Mouse (Mus musculus) lung, postnatal 0 days (tissue): ENCODE measurements around the gene Arhgef18. TPM values are rescaled to one million over a fixed set of nuclear protein-coding genes. Genes with fewer than 3 reads are reported as not detected.

Experiments used
- ATAC-seq: fragments of 200-750 bp; cut with Nextera tagmentation; 2 replicates; pipeline ENCODE4 v1.8.0; 2017; ENCODE audit warnings: moderate library complexity
- DNase-seq: peaks from one replicate; pipeline ENCODE4 v3.0.0-alpha.2; 2016; ENCODE audit warnings: low spot score
- H3K27ac ChIP-seq: fragments of 300-500 bp; sonication (generic); 2 replicates; pipeline ENCODE4 v1.5.1; 2014; ENCODE audit warnings: antibody characterized with exemption, mild to moderate bottlenecking, low read length, mixed read lengths
- H3K27me3 ChIP-seq: fragments of 300-500 bp; sonication (generic); replicated peaks from 2 replicates; pipeline ENCODE4 v1.6.1; 2014; ENCODE audit warnings: low read length, mixed read lengths; ENCODE audit not compliant: insufficient read depth
- H3K36me3 ChIP-seq: fragments of 300-500 bp; sonication (generic); 2 replicates; pipeline ENCODE4 v1.6.1; 2014; ENCODE audit warnings: low read length, mixed read lengths; ENCODE audit not compliant: insufficient read depth
- H3K4me1 ChIP-seq: fragments of 300-500 bp; sonication (generic); 2 replicates; pipeline ENCODE4 v1.6.1; 2014; ENCODE audit warnings: antibody characterized with exemption, low read depth, low read length, mixed read lengths; ENCODE audit not compliant: insufficient read depth
- H3K4me2 ChIP-seq: fragments of 300-500 bp; sonication (generic); replicated peaks from 2 replicates; pipeline ENCODE4 v1.6.1; 2014; ENCODE audit warnings: low read depth, mild to moderate bottlenecking, low read length, moderate library complexity, mixed read lengths
- H3K4me3 ChIP-seq: fragments of 300-500 bp; sonication (generic); 2 replicates; pipeline ENCODE4 v1.5.1; 2014; ENCODE audit warnings: low read depth, low read length
- H3K9ac ChIP-seq: fragments of 300-500 bp; sonication (generic); replicated peaks from 2 replicates; pipeline ENCODE4 v1.6.1; 2014; ENCODE audit warnings: low read depth, mild to moderate bottlenecking
- H3K9me3 ChIP-seq: fragments of 300-500 bp; sonication (generic); 2 replicates; pipeline ENCODE4 v1.6.1; 2016; ENCODE audit warnings: low read length, mixed read lengths
- CTCF ChIP-seq: IDR thresholded peaks from 2 replicates; pipeline ENCODE4 v1.5.1; 2016; ENCODE audit warnings: antibody characterized with exemption, mild to moderate bottlenecking
- EP300 ChIP-seq: IDR thresholded peaks from 2 replicates; pipeline ENCODE4 v1.6.1; 2016; ENCODE audit warnings: antibody characterized with exemption, mild to moderate bottlenecking, control low read depth
- WGBS: fragments of 180-500 bp; shearing (Covaris S2); extraction: QIAGEN DNeasy Blood & Tissue Kit; methylation state at CpG from one replicate; pipeline ENCODE4 v1.1.7; 2014; 5-methylcytosine and 5-hydroxymethylcytosine counted together
- polyA plus RNA-seq: library from polyadenylated mRNA; unstranded; fragments of >200 nt; fragmentation: Nextera tagmentation; extraction: Ambion mirVana; gene quantifications from 2 replicates; pipeline ENCODE4 v1.2.1, GENCODE M21; 2015

The Arhgef18 gene
- polyA plus RNA-seq, 1 experiment from 2014 or later, result 5.8 TPM

DNA sequence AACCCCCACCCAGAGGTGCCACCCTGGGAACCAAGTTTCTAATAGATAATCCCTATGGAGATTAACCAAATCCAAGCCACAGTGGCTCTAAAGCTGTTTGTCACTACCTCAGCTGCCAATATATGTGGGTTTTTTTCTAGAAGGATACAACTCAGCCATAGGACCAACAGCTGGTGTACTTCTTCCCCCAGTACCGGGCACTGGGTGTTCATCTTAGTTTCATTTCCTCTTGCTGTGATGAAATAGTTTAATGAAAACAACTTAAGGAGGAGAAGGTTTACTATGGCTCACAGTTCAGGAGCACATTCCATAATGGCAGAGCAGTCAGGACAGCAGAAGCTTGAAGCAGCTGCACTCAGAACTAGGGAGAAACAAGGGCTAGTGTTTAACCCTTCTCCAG, 24.7 kb upstream of the Arhgef18 start:
- ATAC-seq (no peak), DNase-seq (no peak)
- H3K4me2 ChIP-seq, result no peak overlapping the region
- H3K9me3 ChIP-seq, result no peaks in the 10 kb centered on the region
- WGBS, result 44% methylated on average over 1 of the region's 1 CpGs
- no peaks in the 10 kb centered on the region for H3K36me3 ChIP-seq
- no peak for TF ChIP-seq EP300
- no peak for TF ChIP-seq CTCF
- no peaks in the 10 kb centered on the region for H3K4me1 ChIP-seq
- no peaks in the 10 kb centered on the region for H3K27me3 ChIP-seq
- no peak overlapping the region for H3K4me3 ChIP-seq
- H3K9ac ChIP-seq, result no peak overlapping the region
- H3K27ac ChIP-seq, result no peak overlapping the region

DNA sequence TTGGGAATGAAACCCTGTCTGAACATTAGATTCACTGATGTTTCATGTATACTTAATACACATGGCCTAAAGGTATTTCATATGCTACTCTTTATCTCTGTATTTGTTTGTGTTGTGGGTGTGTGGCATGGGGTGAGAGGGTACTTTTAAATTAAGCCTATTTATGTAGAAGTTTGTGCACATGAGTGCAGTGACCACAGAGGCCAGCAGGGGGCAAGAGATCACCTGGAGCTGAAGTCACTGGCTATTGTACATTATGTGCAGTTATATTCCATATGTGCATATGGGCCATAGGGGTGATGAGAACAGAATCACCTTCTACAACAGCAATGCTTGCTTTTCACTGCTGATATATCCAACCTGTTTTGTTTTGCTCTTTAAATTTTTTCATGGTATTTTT, 17.1 kb upstream of the Arhgef18 start:
- no peaks in the 10 kb centered on the region for H3K9me3 ChIP-seq
- no peak overlapping the region for H3K4me3 ChIP-seq
- DNase-seq (no peak), ATAC-seq (no peak)
- H3K4me1 ChIP-seq, result no peaks in the 10 kb centered on the region
- no peak for TF ChIP-seq EP300
- TF ChIP-seq CTCF, result peak; percentile 44
- H3K36me3 ChIP-seq, result no peaks in the 10 kb centered on the region
- no peaks in the 10 kb centered on the region for H3K27me3 ChIP-seq
- no peak overlapping the region for H3K27ac ChIP-seq
- H3K4me2 ChIP-seq, result no peak overlapping the region
- H3K9ac ChIP-seq, result no peak overlapping the region

- H3K36me3 ChIP-seq, result no peaks in the 10 kb centered on the region
- H3K4me3 ChIP-seq, result no peak overlapping the region
- DNase-seq, result no peak
- no peak for TF ChIP-seq EP300
- TF ChIP-seq CTCF, result no peak
- no peaks in the 10 kb centered on the region for H3K27me3 ChIP-seq
- no peak overlapping the region for H3K4me2 ChIP-seq
- H3K27ac ChIP-seq, result no peak overlapping the region
- H3K9ac ChIP-seq, result no peak overlapping the region
- H3K9me3 ChIP-seq, result no peaks in the 10 kb centered on the region
- WGBS, result 25% methylated on average over 11 of the region's 11 CpGs
- H3K4me1 ChIP-seq, result no peaks in the 10 kb centered on the region
- peak; percentile 67 for ATAC-seq
Observed at GRCm38 (mm10) chr8:3376641-3377274, 16.0 kb upstream of the Arhgef18 start.

DNA sequence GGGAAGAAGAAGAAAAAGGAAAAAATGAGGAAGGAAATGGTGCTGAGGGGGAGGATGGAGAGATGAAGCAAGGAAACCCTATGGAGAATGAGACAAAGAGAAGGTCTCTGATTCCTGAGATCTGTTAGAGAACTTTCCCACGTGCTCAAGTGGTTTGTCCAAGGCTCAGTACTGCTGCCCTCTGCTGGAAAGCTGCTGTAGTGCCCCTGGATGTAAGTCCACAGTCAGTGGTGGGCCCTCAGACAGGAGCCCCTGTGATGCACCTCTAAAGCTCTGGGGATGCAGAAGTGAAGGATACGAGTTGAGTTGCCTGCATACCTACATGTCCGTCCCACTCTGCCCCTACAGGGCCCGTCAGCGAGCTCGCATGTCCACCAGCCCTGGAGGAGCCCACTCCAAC, 5.5 kb upstream of the Arhgef18 start:
- Histone ChIP-seq H3K9me3 (no peaks in the 10 kb centered on the region), H3K36me3 (no peaks in the 10 kb centered on the region), H3K4me1 (peaks cover 2% of the 10 kb centered on the region; the same call in 1 of the 2 replicates), H3K27me3 (no peaks in the 10 kb centered on the region), H3K4me2 (no peak overlapping the region), H3K4me3 (no peak overlapping the region), H3K9ac (no peak overlapping the region), H3K27ac (no peak overlapping the region)
- peak; percentile 47 for ATAC-seq
- TF ChIP-seq CTCF, result peak; percentile 91
- TF ChIP-seq EP300, result no peak
- DNase-seq, result peak; percentile 81
- 32% methylated on average over 6 of the region's 6 CpGs for WGBS

DNA sequence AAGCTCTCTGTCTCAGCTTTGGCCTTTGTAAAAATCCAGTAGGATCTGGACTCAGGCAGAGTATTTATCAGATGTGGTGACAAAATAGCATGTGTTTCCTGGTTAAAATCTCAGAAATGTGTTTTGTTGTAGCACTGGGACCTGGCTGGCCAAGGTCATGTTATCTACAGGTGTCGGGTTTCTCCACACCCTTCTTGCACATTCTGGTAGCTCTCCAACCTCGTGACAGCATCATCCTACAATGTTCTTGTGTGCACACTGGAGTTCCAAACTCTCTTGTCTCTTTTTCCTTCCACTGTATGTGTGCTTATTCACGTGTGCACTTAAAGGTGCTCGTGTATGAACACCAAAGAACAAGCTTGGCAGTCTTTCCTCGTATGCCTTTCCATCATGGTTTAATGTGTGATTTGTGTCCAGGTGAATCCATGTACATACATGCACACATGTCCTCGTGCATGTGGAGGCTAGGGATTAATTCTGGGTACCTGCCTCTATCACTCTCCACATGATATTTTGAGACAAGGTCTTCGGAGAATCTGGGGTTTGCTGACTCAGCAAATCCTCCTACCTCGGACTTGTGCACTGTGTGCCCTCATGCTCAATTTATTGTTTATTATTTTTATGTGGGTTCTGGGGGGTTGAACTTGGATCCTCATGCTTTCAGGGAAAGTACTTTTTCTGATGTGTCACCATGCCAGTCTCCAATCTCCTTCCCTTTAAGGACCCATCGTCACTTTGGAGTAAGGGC, 4.0 kb upstream of the Arhgef18 start:
- no peak overlapping the region for H3K9ac ChIP-seq
- no peaks in the 10 kb centered on the region for H3K9me3 ChIP-seq
- H3K27ac ChIP-seq, result no peak overlapping the region
- H3K27me3 ChIP-seq, result no peaks in the 10 kb centered on the region
- H3K4me3 ChIP-seq, result no peak overlapping the region
- H3K4me1 ChIP-seq, result peaks cover 8% of the 10 kb centered on the region; the same call in 1 of the 2 replicates
- TF ChIP-seq CTCF, result no peak
- no peak for TF ChIP-seq EP300
- no peak for ATAC-seq
- 55% methylated on average over 9 of the region's 9 CpGs for WGBS
- no peak for DNase-seq
- no peaks in the 10 kb centered on the region for H3K36me3 ChIP-seq
- H3K4me2 ChIP-seq, result no peak overlapping the region

DNA sequence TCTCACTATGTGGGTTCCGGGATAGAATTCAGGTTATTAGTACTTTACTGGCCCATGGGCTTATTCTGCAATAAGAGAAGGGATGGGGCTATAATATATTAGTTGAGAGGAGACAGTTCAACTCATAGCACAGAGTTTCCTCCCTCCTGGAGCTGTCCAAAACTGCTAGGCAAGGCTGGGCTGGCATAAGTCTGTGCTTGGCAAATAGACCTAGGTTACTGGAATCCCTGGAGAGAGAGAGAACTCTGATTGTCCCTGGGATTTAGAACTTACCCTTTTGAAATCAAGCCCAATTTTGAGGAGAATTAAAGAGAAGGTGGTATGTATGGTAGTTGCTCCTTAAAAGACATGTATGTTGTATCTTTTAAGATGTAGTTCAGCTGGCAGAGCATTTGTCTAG, 3.3 kb upstream of the Arhgef18 start:
- Histone ChIP-seq H3K36me3 (no peaks in the 10 kb centered on the region), H3K27me3 (no peaks in the 10 kb centered on the region), H3K4me1 (peaks cover 13% of the 10 kb centered on the region), H3K9ac (no peak overlapping the region), H3K9me3 (no peaks in the 10 kb centered on the region), H3K4me2 (no peak overlapping the region), H3K27ac (no peak overlapping the region), H3K4me3 (no peak overlapping the region)
- TF ChIP-seq CTCF (no peak), EP300 (no peak)
- ATAC-seq (no peak), DNase-seq (no peak)
- WGBS, result 79% methylated on average over 1 of the region's 1 CpGs
